Mouse (Mus musculus) kidney, postnatal 14 days (tissue): ENCODE results near the gene Efnb2.

Experiments used
- DNase-seq: peaks from one replicate; pipeline ENCODE4 v3.0.0; 2022; ENCODE audit warnings: mixed read lengths

Gene Efnb2

DNA sequence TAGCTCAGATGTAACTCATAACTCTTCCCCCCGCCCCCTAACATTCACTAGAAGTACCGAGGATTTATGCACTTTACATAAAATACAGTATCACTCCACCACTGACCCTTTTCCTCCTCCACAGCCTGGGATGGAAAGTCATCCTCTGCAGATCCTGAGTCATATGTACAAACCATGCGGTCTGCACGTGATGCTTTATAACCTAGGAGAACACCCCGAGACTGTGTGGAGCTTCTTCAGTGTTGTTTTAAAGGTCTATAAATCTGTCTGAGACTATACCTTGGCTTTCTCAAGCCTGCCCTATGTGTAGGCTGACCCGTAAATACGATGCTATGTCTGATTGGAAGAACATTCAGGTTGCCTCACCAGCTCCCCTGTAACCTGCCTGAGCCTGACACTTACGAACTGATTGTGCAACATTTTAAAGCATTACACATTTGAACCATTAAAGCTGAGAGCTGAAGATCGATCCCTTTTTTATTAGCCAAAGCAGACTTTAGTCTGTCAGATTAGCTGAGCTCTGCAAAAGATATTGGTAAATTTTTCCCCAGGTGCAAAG, 92.7 kb downstream of the Efnb2 start:
- DNase-seq, result no peak
